Mouse (Mus musculus) cerebellum, adult 2 months (tissue): ENCODE measurements at regions not wholly inside any gene's neighbourhood (a gene's known extent, or its start where the extent isn't known, plus 50 kb on each side); places are given as distances from the start of the nearest gene placed in this dataset.

Experiments
- DNase-seq, 2 experiments: peaks; one replicate each; pipeline ENCODE4 v3.0.0; 2021
- H3K27ac ChIP-seq: fragments of 200-500 bp; 2 replicates; pipeline ENCODE4 v1.5.1; 2012; ENCODE audit warnings: low read length, control low read depth, inconsistent platforms; ENCODE audit not compliant: insufficient read depth
- H3K27me3 ChIP-seq: fragments of 200-500 bp; 2 replicates; pipeline ENCODE4 v1.6.1; 2012; ENCODE audit warnings: inconsistent platforms, mild to moderate bottlenecking, low read length, moderate library complexity; ENCODE audit not compliant: control insufficient read depth, insufficient read depth
- H3K4me1 ChIP-seq: fragments of 200-500 bp; 2 replicates; pipeline ENCODE4 v1.6.1; 2011; ENCODE audit warnings: low read length; ENCODE audit not compliant: control insufficient read depth, insufficient read depth
- H3K4me3 ChIP-seq: fragments of 200-500 bp; replicated peaks from 2 replicates; pipeline ENCODE3; 2011; ENCODE audit warnings: mild to moderate bottlenecking, low read depth, low read length, control low read depth; ENCODE audit not compliant: insufficient read depth
- CTCF ChIP-seq: fragments of 200-500 bp; IDR thresholded peaks from 2 replicates; pipeline ENCODE4 v1.5.1; 2011; ENCODE audit warnings: low read depth, mild to moderate bottlenecking, control low read depth, low read length, moderate library complexity, borderline replicate concordance; ENCODE audit not compliant: insufficient read depth
- POLR2A ChIP-seq: fragments of 200-500 bp; IDR thresholded peaks from 2 replicates; pipeline ENCODE4 v1.6.1; 2011; ENCODE audit warnings: low read length, control low read depth, borderline replicate concordance; ENCODE audit not compliant: insufficient read depth
- WGBS: fragments of 180-500 bp; shearing (Covaris S2); methylation state at CpG from one replicate; pipeline ENCODE4 v1.1.7; 2018; 5-methylcytosine and 5-hydroxymethylcytosine counted together

- no peak overlapping the region for H3K4me3 ChIP-seq
- no peak for DNase-seq
- 57% methylated on average over 9 of the region's 9 CpGs for WGBS
- H3K4me1 ChIP-seq = peaks cover 2% of the 10 kb centered on the region; the same call in 1 of the 2 replicates
- no peak for TF ChIP-seq CTCF
- TF ChIP-seq POLR2A = no peak
- H3K27me3 ChIP-seq = no peaks in the 10 kb centered on the region
- no peak overlapping the region for H3K27ac ChIP-seq
These were observed 111.2 kb upstream of the Jade1 start for GRCm38 (mm10) chr3:41444243-41444753.

- no peak overlapping the region for H3K27ac ChIP-seq
- no peak overlapping the region for H3K4me3 ChIP-seq
- 77% methylated on average over 8 of the region's 8 CpGs for WGBS
- TF ChIP-seq POLR2A (no peak), CTCF (no peak)
- H3K4me1 ChIP-seq = no peaks in the 10 kb centered on the region
- no peak for DNase-seq
- H3K27me3 ChIP-seq = no peaks in the 10 kb centered on the region
These were observed 119.3 kb upstream of the Jade1 start for GRCm38 (mm10) chr3:41436238-41436637.

GRCm38 (mm10) chr3:41433106-41433505 lies 122.4 kb upstream of the Jade1 start:
- WGBS = 44% methylated on average over 3 of the region's 3 CpGs
- no peak for DNase-seq
- Histone ChIP-seq H3K27me3 (no peaks in the 10 kb centered on the region), H3K4me1 (no peaks in the 10 kb centered on the region), H3K27ac (no peak overlapping the region), H3K4me3 (no peak overlapping the region)
- TF ChIP-seq POLR2A (no peak), CTCF (no peak)

- H3K4me1 ChIP-seq = no peaks in the 10 kb centered on the region
- no peaks in the 10 kb centered on the region for H3K27me3 ChIP-seq
- no peak overlapping the region for H3K4me3 ChIP-seq
- 93% methylated on average over 5 of the region's 5 CpGs for WGBS
- H3K27ac ChIP-seq = no peak overlapping the region
- DNase-seq = no peak
- TF ChIP-seq CTCF = no peak
- TF ChIP-seq POLR2A = no peak
These were observed 123.2 kb upstream of the Jade1 start for GRCm38 (mm10) chr3:41432376-41432775.

- WGBS = 41% methylated on average over 3 of the region's 3 CpGs
These were observed 125.3 kb upstream of the Jade1 start for GRCm38 (mm10) chr3:41430191-41430590.

GRCm38 (mm10) chr3:41426946-41427345 lies 128.6 kb upstream of the Jade1 start:
- no peak for DNase-seq
- TF ChIP-seq POLR2A (no peak), CTCF (no peak)
- Histone ChIP-seq H3K27me3 (no peaks in the 10 kb centered on the region), H3K27ac (no peak overlapping the region), H3K4me1 (no peaks in the 10 kb centered on the region), H3K4me3 (no peak overlapping the region)
- WGBS = 82% methylated on average over 3 of the region's 3 CpGs

More at GRCm38 (mm10) chr3:41430191-41430590, 125.3 kb upstream of the Jade1 start:
- no peaks in the 10 kb centered on the region for H3K27me3 ChIP-seq
- TF ChIP-seq POLR2A (no peak), CTCF (no peak)
- peak in 1 of 2 experiments; percentile 11 for DNase-seq
- no peaks in the 10 kb centered on the region for H3K4me1 ChIP-seq
- no peak overlapping the region for H3K27ac ChIP-seq
- H3K4me3 ChIP-seq = no peak overlapping the region

- Histone ChIP-seq H3K27ac (no peak overlapping the region), H3K27me3 (no peaks in the 10 kb centered on the region), H3K4me3 (no peak overlapping the region), H3K4me1 (no peaks in the 10 kb centered on the region)
- 95% methylated on average over 8 of the region's 8 CpGs for WGBS
- no peak for DNase-seq
- TF ChIP-seq POLR2A = no peak
- no peak for TF ChIP-seq CTCF
These were observed 129.7 kb upstream of the Jade1 start for GRCm38 (mm10) chr3:41425863-41426262.

- Histone ChIP-seq H3K27ac (no peak overlapping the region), H3K27me3 (no peaks in the 10 kb centered on the region), H3K4me3 (no peak overlapping the region), H3K4me1 (no peaks in the 10 kb centered on the region)
- no peak for TF ChIP-seq CTCF
- no peak for TF ChIP-seq POLR2A
- WGBS = 30% methylated on average over 10 of the region's 10 CpGs
- DNase-seq = no peak
These were observed 131.2 kb upstream of the Jade1 start for GRCm38 (mm10) chr3:41424142-41424939.
